Mouse (Mus musculus) embryonic facial prominence, embryonic 11.5 days (tissue): ENCODE results near the gene Metap1d. TPM values are rescaled to one million over a fixed set of nuclear protein-coding genes. Genes with fewer than 3 reads are reported as not detected.

ENCODE experiments used
- ATAC-seq: fragments of 200-750 bp; cut with Nextera tagmentation; replicated peaks from 2 replicates; pipeline ENCODE4 v1.8.0; 2017; ENCODE audit warnings: low read depth; ENCODE audit not compliant: insufficient number of reproducible peaks, low FRiP score, low TSS enrichment
- DNase-seq: peaks from one replicate; pipeline ENCODE4 v3.0.0-alpha.2; 2015; ENCODE audit warnings: low spot score
- H3K27ac ChIP-seq: fragments of 300-500 bp; sonication (generic); replicated peaks from 2 replicates; pipeline ENCODE4 v1.5.1; 2014; ENCODE audit warnings: mild to moderate bottlenecking, low read depth, low read length, control low read depth
- H3K27me3 ChIP-seq: fragments of 300-500 bp; sonication (generic); 2 replicates; pipeline ENCODE4 v1.6.1; 2014; ENCODE audit warnings: mild to moderate bottlenecking, low read length, moderate library complexity, mixed read lengths; ENCODE audit not compliant: control insufficient read depth, insufficient read depth
- H3K36me3 ChIP-seq: fragments of 300-500 bp; sonication (generic); replicated peaks from 2 replicates; pipeline ENCODE4 v1.6.1; 2014; ENCODE audit warnings: low read depth, mild to moderate bottlenecking, low read length, moderate library complexity, mixed read lengths; ENCODE audit not compliant: control insufficient read depth, insufficient read depth
- H3K4me1 ChIP-seq: fragments of 300-500 bp; sonication (generic); 2 replicates; pipeline ENCODE4 v1.6.1; 2014; ENCODE audit warnings: low read length, mixed read lengths; ENCODE audit not compliant: control insufficient read depth, insufficient read depth
- H3K4me2 ChIP-seq: fragments of 300-500 bp; sonication (generic); 2 replicates; pipeline ENCODE4 v1.6.1; 2014; ENCODE audit warnings: low read depth, mild to moderate bottlenecking, control low read depth, low read length, moderate library complexity
- H3K4me3 ChIP-seq: fragments of 300-500 bp; sonication (generic); 2 replicates; pipeline ENCODE4 v1.5.1; 2014; ENCODE audit warnings: low read depth, low read length, control low read depth
- H3K9ac ChIP-seq: fragments of 300-500 bp; sonication (generic); replicated peaks from 2 replicates; pipeline ENCODE4 v1.6.1; 2014; ENCODE audit warnings: mild to moderate bottlenecking, control low read depth, low read length
- H3K9me3 ChIP-seq: fragments of 300-500 bp; sonication (generic); replicated peaks from 2 replicates; pipeline ENCODE4 v1.6.1; 2016; ENCODE audit warnings: mild to moderate bottlenecking, low read length, inconsistent platforms, mixed read lengths; ENCODE audit not compliant: control insufficient read depth
- WGBS: fragments of 180-500 bp; shearing (Covaris S2); extraction: QIAGEN DNeasy Blood & Tissue Kit; methylation state at CpG from one replicate; pipeline ENCODE4 v1.1.7; 2014; 5-methylcytosine and 5-hydroxymethylcytosine counted together
- polyA plus RNA-seq: library from polyadenylated mRNA; unstranded; fragments of >200 nt; fragmentation: Nextera tagmentation; extraction: Ambion mirVana; gene quantifications from 2 replicates; pipeline ENCODE4 v1.2.1, GENCODE M21; 2014

Gene Metap1d
- polyA plus RNA-seq, 1 experiment from 2014 or later = 37.9 TPM

- H3K4me2 ChIP-seq = no peak overlapping the region
- no peak for DNase-seq
- H3K27ac ChIP-seq = no peak overlapping the region
- no peak overlapping the region for H3K4me3 ChIP-seq
- H3K36me3 ChIP-seq = no peaks in the 10 kb centered on the region
- WGBS = 56% methylated on average over 5 of the region's 5 CpGs
- H3K4me1 ChIP-seq = peaks cover 4% of the 10 kb centered on the region
- peaks cover 7% of the 10 kb centered on the region for H3K27me3 ChIP-seq
- no peaks in the 10 kb centered on the region for H3K9me3 ChIP-seq
- no peak overlapping the region for H3K9ac ChIP-seq
- no peak for ATAC-seq
Observed at GRCm38 (mm10) chr2:71556071-71556470, 103.0 kb downstream of the Metap1d start.

- Histone ChIP-seq H3K4me3 (no peak overlapping the region), H3K4me1 (no peaks in the 10 kb centered on the region), H3K27ac (no peak overlapping the region), H3K36me3 (no peaks in the 10 kb centered on the region), H3K9ac (no peak overlapping the region), H3K27me3 (no peaks in the 10 kb centered on the region), H3K9me3 (no peaks in the 10 kb centered on the region), H3K4me2 (no peak overlapping the region)
- DNase-seq (no peak), ATAC-seq (no peak)
- 82% methylated on average over 9 of the region's 9 CpGs for WGBS
Observed at GRCm38 (mm10) chr2:71566466-71566865, 113.4 kb downstream of the Metap1d start.

- no peak overlapping the region for H3K4me2 ChIP-seq
- no peaks in the 10 kb centered on the region for H3K9me3 ChIP-seq
- no peak for ATAC-seq
- H3K27me3 ChIP-seq = no peaks in the 10 kb centered on the region
- no peak overlapping the region for H3K27ac ChIP-seq
- H3K36me3 ChIP-seq = no peaks in the 10 kb centered on the region
- no peak overlapping the region for H3K9ac ChIP-seq
- peak; percentile 73 for DNase-seq
- H3K4me3 ChIP-seq = no peak overlapping the region
- 34% methylated on average over 4 of the region's 4 CpGs for WGBS
- no peaks in the 10 kb centered on the region for H3K4me1 ChIP-seq
Observed at GRCm38 (mm10) chr2:71573736-71574135, 120.7 kb downstream of the Metap1d start.

Other genes with a start within 250 kb of the Metap1d start
- 157 and 167 TPM in 2 replicates for gene Dync1i2, start 241.6 kb upstream of the Metap1d start, polyA plus RNA-seq
- gene Slc25a12, start 85.5 kb upstream of the Metap1d start, polyA plus RNA-seq = 40.4 and 43.9 TPM in 2 replicates
- 186 and 205 TPM in 2 replicates for gene Hat1, start 64.3 kb upstream of the Metap1d start, polyA plus RNA-seq
- gene Dlx1, start 74.8 kb downstream of the Metap1d start, polyA plus RNA-seq = 53.9 and 76.2 TPM in 2 replicates
- 18.0 and 20.3 TPM in 2 replicates for gene Dlx2, start 93.5 kb downstream of the Metap1d start, polyA plus RNA-seq